ENCODE assay signal across 8 mouse cellular contexts in genomic region chr11:120065291-120065690, GRCm38 (mm10). TPM values are rescaled to one million over a fixed set of nuclear protein-coding genes. Genes with fewer than 3 reads are reported as not detected.
DNase-seq lines count a peak whose midpoint lies in the region; ATAC-seq lines count a peak whose summit lies in the region.

No protein-coding gene starts in this region.

- H3K4me1 ChIP-seq in forebrain, embryonic 11.5 days (replicated peaks; ENCODE audit: control insufficient read depth, insufficient read depth, low read length) = no peaks in the 10 kb centered on the region
- no peaks in the 10 kb centered on the region for H3K4me1 ChIP-seq in forebrain, embryonic 16.5 days (replicated peaks; ENCODE audit: control insufficient read depth, insufficient read depth, low read length)
- 0 out of 2 replicates have a peak, but pooled peaks cover 7% of the 10 kb centered on the region for H3K4me1 ChIP-seq in stomach, embryonic 14.5 days (ENCODE audit: control insufficient read depth, insufficient read depth, low read length)

- no peaks in the 10 kb centered on the region for H3K9me3 ChIP-seq in forebrain, embryonic 11.5 days (ENCODE audit: control insufficient read depth, low read length)
- H3K9me3 ChIP-seq in forebrain, embryonic 16.5 days (ENCODE audit: control insufficient read depth, low read length) = no peaks in the 10 kb centered on the region
- H3K9me3 ChIP-seq in stomach, embryonic 14.5 days (ENCODE audit: control insufficient read depth, low read depth, low read length) = no peaks in the 10 kb centered on the region

- no peak overlapping the region for H3K9ac ChIP-seq in forebrain, embryonic 11.5 days (ENCODE audit: low read length)
- no peak overlapping the region for H3K9ac ChIP-seq in forebrain, embryonic 16.5 days (replicated peaks; ENCODE audit: low read depth, low read length)
- no peak overlapping the region for H3K9ac ChIP-seq in stomach, embryonic 14.5 days (replicated peaks; ENCODE audit: low read depth, low read length)

- H3K36me3 ChIP-seq in forebrain, embryonic 11.5 days (ENCODE audit: control insufficient read depth, insufficient read depth, low read length) = peaks cover 2% of the 10 kb centered on the region; the same call in 1 of the 2 replicates
- H3K36me3 ChIP-seq in forebrain, embryonic 16.5 days (ENCODE audit: control insufficient read depth, insufficient read depth) = peaks cover 8% of the 10 kb centered on the region; the same call in 1 of the 2 replicates
- peaks cover 22% of the 10 kb centered on the region for H3K36me3 ChIP-seq in stomach, embryonic 14.5 days (ENCODE audit: control insufficient read depth, insufficient read depth, low read length)

- WGBS in forebrain, embryonic 11.5 days = 29% methylated on average over 10 of the region's 10 CpGs
- 23% methylated on average over 9 of the region's 10 CpGs for WGBS in forebrain, embryonic 16.5 days
- WGBS in stomach, embryonic 14.5 days = 32% methylated on average over 10 of the region's 10 CpGs

- H3K27ac ChIP-seq in forebrain, embryonic 11.5 days (ENCODE audit: low read depth, low read length) = no peak overlapping the region
- H3K27ac ChIP-seq in forebrain, embryonic 16.5 days (ENCODE audit: low read length) = no peak overlapping the region
- H3K27ac ChIP-seq in stomach, embryonic 14.5 days (ENCODE audit: low read length) = no peak overlapping the region

- no peak overlapping the region for H3K4me3 ChIP-seq in forebrain, embryonic 11.5 days (ENCODE audit: low read depth, low read length)
- no peak overlapping the region for H3K4me3 ChIP-seq in forebrain, embryonic 16.5 days (replicated peaks; ENCODE audit: low read length)
- no peak overlapping the region for H3K4me3 ChIP-seq in stomach, embryonic 14.5 days (ENCODE audit: low read depth, low read length)

- no peak overlapping the region for H3K4me2 ChIP-seq in forebrain, embryonic 11.5 days (ENCODE audit: low read depth, low read length, severe bottlenecking)
- no peak overlapping the region for H3K4me2 ChIP-seq in forebrain, embryonic 16.5 days (ENCODE audit: low read length)
- no peak overlapping the region for H3K4me2 ChIP-seq in stomach, embryonic 14.5 days (replicated peaks; ENCODE audit: low read depth, low read length)

- DNase-seq in forebrain, embryonic 11.5 days (ENCODE audit: low spot score) = peak; percentile 72
- peak; percentile 61 to 65 for DNase-seq in B cell, adult 2 months
- peak; percentile 50 to 66 for DNase-seq in gastrocnemius, postnatal 4 days (ENCODE audit: low spot score in 2 of 2)
- DNase-seq in kidney, adult 9 months = peak; percentile 63
- DNase-seq in lung, postnatal 25 days (ENCODE audit: low spot score) = peak; percentile 44

- no peak for ATAC-seq in forebrain, embryonic 11.5 days (replicated peaks; ENCODE audit: low FRiP score)
- no peak for ATAC-seq in forebrain, embryonic 16.5 days
- peak; percentile 21; the same call in 1 of the 2 replicates for ATAC-seq in cerebellum, adult (ENCODE audit: insufficient number of reproducible peaks, low FRiP score, low TSS enrichment)
- ATAC-seq in stomach, embryonic 14.5 days (ENCODE audit: insufficient number of reproducible peaks, insufficient read depth, low FRiP score, low read depth) = peak; percentile 43; the same call in 1 of the 2 replicates

- H3K27me3 ChIP-seq in forebrain, embryonic 11.5 days (ENCODE audit: control insufficient read depth, insufficient read depth, low read length) = no peaks in the 10 kb centered on the region
- H3K27me3 ChIP-seq in forebrain, embryonic 16.5 days (replicated peaks; ENCODE audit: control insufficient read depth, insufficient read depth, low read length) = no peaks in the 10 kb centered on the region
- no peaks in the 10 kb centered on the region for H3K27me3 ChIP-seq in stomach, embryonic 14.5 days (ENCODE audit: control insufficient read depth, insufficient read depth, low read length)

RNA-seq across cellular contexts. Expression of gene Aatk, which starts 18.3 kb away (rescaled TPM):
- 2.8 and 3.5 TPM in 2 replicates for polyA plus RNA-seq in forebrain, embryonic 11.5 days (2014; fragmentation: Nextera tagmentation; extraction: Ambion mirVana)
- 21.6 and 28.1 TPM in 2 replicates for polyA plus RNA-seq in forebrain, embryonic 16.5 days (2015; fragmentation: Nextera tagmentation; extraction: Ambion mirVana)
- 10 to 100 TPM; 25.9 to 29.2 TPM for total RNA-seq in gastrocnemius, postnatal 4 days (2021)
- 3.5 and 4.1 TPM in 2 replicates for polyA plus RNA-seq in stomach, embryonic 14.5 days (2014; fragmentation: Nextera tagmentation; extraction: Ambion mirVana)

RNA-seq across cellular contexts. Expression of gene Cep131, which starts 21.3 kb away (rescaled TPM):
- polyA plus RNA-seq in forebrain, embryonic 11.5 days (2014; fragmentation: Nextera tagmentation; extraction: Ambion mirVana) = 50.1 and 51.9 TPM in 2 replicates
- 32.9 and 33.8 TPM in 2 replicates for polyA plus RNA-seq in forebrain, embryonic 16.5 days (2015; fragmentation: Nextera tagmentation; extraction: Ambion mirVana)
- 10 to 100 TPM; 22.5 to 24.4 TPM for total RNA-seq in gastrocnemius, postnatal 4 days (2021)
- 18.7 and 20.1 TPM in 2 replicates for polyA plus RNA-seq in stomach, embryonic 14.5 days (2014; fragmentation: Nextera tagmentation; extraction: Ambion mirVana)

RNA-seq across cellular contexts. Expression of gene Tepsin, which starts 33.2 kb away (rescaled TPM):
- polyA plus RNA-seq in forebrain, embryonic 11.5 days (2014; fragmentation: Nextera tagmentation; extraction: Ambion mirVana) = 22.0 and 24.8 TPM in 2 replicates
- 16.6 and 21.7 TPM in 2 replicates for polyA plus RNA-seq in forebrain, embryonic 16.5 days (2015; fragmentation: Nextera tagmentation; extraction: Ambion mirVana)
- total RNA-seq in gastrocnemius, postnatal 4 days (2021) = 1 to 10 TPM; 8.7 to 9.6 TPM
- 17.2 and 19.0 TPM in 2 replicates for polyA plus RNA-seq in stomach, embryonic 14.5 days (2014; fragmentation: Nextera tagmentation; extraction: Ambion mirVana)

RNA-seq across cellular contexts. Expression of gene Ndufaf8, which starts 33.4 kb away (rescaled TPM):
- 65.2 and 69.9 TPM in 2 replicates for polyA plus RNA-seq in forebrain, embryonic 11.5 days (2014; fragmentation: Nextera tagmentation; extraction: Ambion mirVana)
- 49.4 and 53.3 TPM in 2 replicates for polyA plus RNA-seq in forebrain, embryonic 16.5 days (2015; fragmentation: Nextera tagmentation; extraction: Ambion mirVana)
- total RNA-seq in gastrocnemius, postnatal 4 days (2021) = 10 to 100 TPM; 44.2 to 44.3 TPM
- 70.1 and 82.6 TPM in 2 replicates for polyA plus RNA-seq in stomach, embryonic 14.5 days (2014; fragmentation: Nextera tagmentation; extraction: Ambion mirVana)

Comparison
In these comparisons a context has a peak if more than half of its experiments do, and no peak if none do; other contexts are left out.
1. ATAC-seq: peak in cerebellum, adult (single experiment) and stomach, embryonic 14.5 days (single experiment); none in forebrain, embryonic 11.5 days (single experiment) and forebrain, embryonic 16.5 days (single experiment).
2. Peak in every context shown above with its lines, with median percentiles within 50 percentile points of each other: DNase-seq.